Mouse (Mus musculus) megakaryocyte, adult 5-6 weeks (primary cell): ENCODE measurements around the gene Zcchc2. TPM values are rescaled to one million over a fixed set of nuclear protein-coding genes. Genes with fewer than 3 reads are reported as not detected.

ENCODE experiments used
- ATAC-seq: 2 replicates; pipeline ENCODE4 v1.8.0; 2016; ENCODE audit warnings: mild to moderate bottlenecking, inconsistent platforms; ENCODE audit not compliant: poor library complexity, severe bottlenecking
- total RNA-seq, 2 experiments: library from RNA; stranded (forward) in 1 of 2; stranded (reverse) in 1 of 2; fragments of 153-499, 151-499 nt in 1 of 2; fragments of 221-1000, 200-1000 nt in 1 of 2; gene quantifications; 2 replicates each; pipeline versions ENCODE4 v1.2.3 to v1.2.4; 2015 to 2017

Gene Zcchc2
- total RNA-seq, 2 experiments from 2014 or later = 19.1 to 25.8 TPM

- no peak for ATAC-seq
Measured at GRCm38 (mm10) chr1:106070814-106071213, 80.6 kb downstream of the Zcchc2 start.

- peak; percentile 69 for ATAC-seq
Measured at GRCm38 (mm10) chr1:106071237-106072070, 81.2 kb downstream of the Zcchc2 start.

GRCm38 (mm10) chr1:106072071-106072440 lies 81.8 kb downstream of the Zcchc2 start:
- no peak for ATAC-seq

- no peak for ATAC-seq
Measured at GRCm38 (mm10) chr1:106073166-106073565, 83.0 kb downstream of the Zcchc2 start.

GRCm38 (mm10) chr1:106074141-106074540 lies 83.9 kb downstream of the Zcchc2 start:
- ATAC-seq = no peak

GRCm38 (mm10) chr1:106074656-106075055 lies 84.5 kb downstream of the Zcchc2 start:
- no peak for ATAC-seq

GRCm38 (mm10) chr1:106076641-106077040 lies 86.4 kb downstream of the Zcchc2 start:
- no peak for ATAC-seq

GRCm38 (mm10) chr1:106077166-106077565 lies 87.0 kb downstream of the Zcchc2 start:
- ATAC-seq = no peak

Other genes with a start within 250 kb of the Zcchc2 start
- 4.5 and 4.9 TPM in 2 replicates for gene Tnfrsf11a, start 209.7 kb upstream of the Zcchc2 start, total RNA-seq (2015)
- gene Tnfrsf11a, start 209.7 kb upstream of the Zcchc2 start, total RNA-seq (2017) = 5.9 and 8.3 TPM in 2 replicates
- 1.8 and 2.6 TPM in 2 replicates for gene Phlpp1, start 181.3 kb downstream of the Zcchc2 start, total RNA-seq (2015)
- gene Phlpp1, start 181.3 kb downstream of the Zcchc2 start, total RNA-seq (2017) = 2.7 and 3.8 TPM in 2 replicates